Mouse (Mus musculus): ENCODE data around the gene Chd9. TPM values are rescaled to one million over a fixed set of nuclear protein-coding genes. Genes with fewer than 3 reads are reported as not detected.
"Not testable (repeated sequence)": the region's sequence is repeated elsewhere in the genome, so short reads cannot be mapped to it uniquely, and the experiment has no call there.

Chd9 gene
- polyA plus RNA-seq, 2 experiments from 2014 or later, result 117 to 118 TPM

GRCm38 (mm10) chr8:90907848-90908551 is 79.8 kb downstream of the Chd9 start:
- ATAC-seq, result peak; percentile 90

GRCm38 (mm10) chr8:90908580-90909471 is 80.7 kb downstream of the Chd9 start:
- ATAC-seq, result peak; percentile 31

- ATAC-seq, result no peak
These were observed 95.2 kb downstream of the Chd9 start for GRCm38 (mm10) chr8:90923158-90923905.

- ATAC-seq, result no peak
These were observed 100.3 kb downstream of the Chd9 start for GRCm38 (mm10) chr8:90928412-90928811.

GRCm38 (mm10) chr8:90930125-90930524 is 102.0 kb downstream of the Chd9 start:
- not testable (repeated sequence) for ATAC-seq

GRCm38 (mm10) chr8:90932934-90933333 is 104.8 kb downstream of the Chd9 start:
- no peak for ATAC-seq

- ATAC-seq, result no peak
These were observed 106.6 kb downstream of the Chd9 start for GRCm38 (mm10) chr8:90934786-90935185.

GRCm38 (mm10) chr8:90936840-90937239 is 108.7 kb downstream of the Chd9 start:
- ATAC-seq, result peak; percentile 88

GRCm38 (mm10) chr8:90938352-90938930 is 110.3 kb downstream of the Chd9 start:
- no peak for ATAC-seq

- no peak for ATAC-seq
These were observed 111.7 kb downstream of the Chd9 start for GRCm38 (mm10) chr8:90939867-90940266.

GRCm38 (mm10) chr8:90943770-90944169 is 115.6 kb downstream of the Chd9 start:
- ATAC-seq, result no peak

GRCm38 (mm10) chr8:90954802-90955760 is 126.9 kb downstream of the Chd9 start:
- ATAC-seq, result peak; percentile 92

GRCm38 (mm10) chr8:90955761-90956136 is 127.6 kb downstream of the Chd9 start:
- no peak for ATAC-seq

GRCm38 (mm10) chr8:90956390-90956789 is 128.2 kb downstream of the Chd9 start:
- ATAC-seq, result no peak

- no peak for ATAC-seq
These were observed 129.6 kb downstream of the Chd9 start for GRCm38 (mm10) chr8:90957711-90958110.

- no peak for ATAC-seq
These were observed 131.6 kb downstream of the Chd9 start for GRCm38 (mm10) chr8:90959721-90960120.

GRCm38 (mm10) chr8:90961603-90962002 is 133.5 kb downstream of the Chd9 start:
- peak; percentile 83 for ATAC-seq

- ATAC-seq, result no peak
These were observed 135.9 kb downstream of the Chd9 start for GRCm38 (mm10) chr8:90964044-90964443.

GRCm38 (mm10) chr8:90965467-90966170 is 137.5 kb downstream of the Chd9 start:
- ATAC-seq, result no peak

GRCm38 (mm10) chr8:90968307-90968706 is 140.2 kb downstream of the Chd9 start:
- ATAC-seq, result no peak

- ATAC-seq, result no peak
These were observed 148.8 kb downstream of the Chd9 start for GRCm38 (mm10) chr8:90976960-90977371.
